Mouse (Mus musculus) MEL (cell line): ENCODE measurements around the gene Endov. TPM values are rescaled to one million over a fixed set of nuclear protein-coding genes. Genes with fewer than 3 reads are reported as not detected.

Source experiments
- DNase-seq: peaks from one replicate; pipeline ENCODE4 v3.0.0; 2011; ENCODE audit warnings: low read depth, low spot score
- H3K27ac ChIP-seq: 2 replicates; pipeline ENCODE4 v1.5.1; 2012; ENCODE audit warnings: low read depth, mild to moderate bottlenecking, control low read depth, low read length, moderate library complexity; ENCODE audit not compliant: control insufficient read depth
- H3K27me3 ChIP-seq, 2 experiments: fragments of 150-350 bp in 1 of 2; sonication (generic) in 1 of 2; 2 replicates each; pipeline ENCODE4 v1.6.1; 2012; ENCODE audit warnings: low read length in 2 of 2, mild to moderate bottlenecking in 2 of 2, improper control_type of control experiment in 1 of 2, moderate library complexity in 1 of 2; ENCODE audit not compliant: insufficient read depth in 2 of 2, control insufficient read depth in 1 of 2
- H3K36me3 ChIP-seq, 2 experiments: 2 replicates each; pipeline ENCODE4 v1.6.1; 2012 to 2014; ENCODE audit warnings: low read length in 2 of 2, improper control_type of control experiment in 1 of 2, inconsistent platforms in 1 of 2, mild to moderate bottlenecking in 1 of 2; ENCODE audit not compliant: insufficient read depth in 2 of 2, control insufficient read depth in 1 of 2
- H3K4me1 ChIP-seq, 2 experiments: fragments of 150-350 bp in 1 of 2; sonication (generic) in 1 of 2; 2 replicates each; pipeline ENCODE4 v1.6.1; 2012; ENCODE audit warnings: low read length in 2 of 2, improper control_type of control experiment in 1 of 2, mild to moderate bottlenecking in 1 of 2; ENCODE audit not compliant: insufficient read depth in 2 of 2, control insufficient read depth in 1 of 2
- H3K4me3 ChIP-seq, 2 experiments: fragments of 150-350 bp in 1 of 2; sonication (generic) in 1 of 2; 2 replicates each; pipeline ENCODE4 v1.5.1; 2012; ENCODE audit warnings: low read depth in 2 of 2, low read length in 2 of 2, mild to moderate bottlenecking in 2 of 2, moderate library complexity in 2 of 2, control low read depth in 1 of 2, improper control_type of control experiment in 1 of 2; ENCODE audit not compliant: control insufficient read depth in 1 of 2, insufficient read depth in 1 of 2
- H3K79me2 ChIP-seq: 2 replicates; pipeline ENCODE4 v1.6.1; 2012; ENCODE audit warnings: mild to moderate bottlenecking, low read length, moderate library complexity; ENCODE audit not compliant: control insufficient read depth, poor library complexity, insufficient read depth
- H3K9ac ChIP-seq: 2 replicates; pipeline ENCODE4 v1.6.1; 2012; ENCODE audit warnings: low read depth, mild to moderate bottlenecking, control low read depth, low read length, moderate library complexity; ENCODE audit not compliant: control insufficient read depth, poor library complexity, severe bottlenecking
- H3K9me3 ChIP-seq: fragments of 150-350 bp; sonication (generic); replicated peaks from 2 replicates; pipeline ENCODE4 v1.6.1; 2012; ENCODE audit warnings: mild to moderate bottlenecking, low read length, improper control_type of control experiment, moderate library complexity; ENCODE audit not compliant: insufficient read depth
- BHLHE40 ChIP-seq: IDR thresholded peaks from 2 replicates; pipeline ENCODE4 v1.6.1; 2012; ENCODE audit warnings: low read depth, mild to moderate bottlenecking, inconsistent platforms, low read length, improper control_type of control experiment, borderline replicate concordance
- CTCF ChIP-seq, 3 experiments: IDR thresholded peaks in 2 of 3; conservative IDR thresholded peaks in 1 of 3; 2 replicates each; pipeline ENCODE4 v1.5.1; 2011 to 2012; ENCODE audit warnings: low read length in 3 of 3, low read depth in 2 of 3, mild to moderate bottlenecking in 2 of 3, improper control_type of control experiment in 1 of 3, inconsistent platforms in 1 of 3, mixed read lengths in 1 of 3, moderate library complexity in 1 of 3; ENCODE audit not compliant: control insufficient read depth in 1 of 3, insufficient read depth in 1 of 3, poor library complexity in 1 of 3, severe bottlenecking in 1 of 3
- ETS1 ChIP-seq: IDR thresholded peaks from 2 replicates; pipeline ENCODE4 v1.6.1; 2012; ENCODE audit warnings: low read depth, mild to moderate bottlenecking, inconsistent platforms, low read length, improper control_type of control experiment, moderate library complexity
- GATA1 ChIP-seq: IDR thresholded peaks from 2 replicates; pipeline ENCODE4 v1.6.1; 2011; ENCODE audit warnings: low read depth, low read length, improper control_type of control experiment
- HCFC1 ChIP-seq: IDR thresholded peaks from 2 replicates; pipeline ENCODE4 v1.6.1; 2012; ENCODE audit warnings: low read depth, mild to moderate bottlenecking, inconsistent platforms, low read length, improper control_type of control experiment, moderate library complexity
- JUND ChIP-seq: IDR thresholded peaks from 2 replicates; pipeline ENCODE4 v1.6.1; 2011; ENCODE audit warnings: low read depth, mild to moderate bottlenecking, improper control_type of control experiment, low read length
- MAFK ChIP-seq: IDR thresholded peaks from 2 replicates; pipeline ENCODE4 v1.6.1; 2011; ENCODE audit warnings: low read depth, mild to moderate bottlenecking, low read length, improper control_type of control experiment, borderline replicate concordance
- MYB ChIP-seq: IDR thresholded peaks from 2 replicates; pipeline ENCODE4 v1.6.1; 2011; ENCODE audit warnings: mild to moderate bottlenecking, low read depth, low read length, improper control_type of control experiment
- NELFE ChIP-seq: IDR thresholded peaks from 2 replicates; pipeline ENCODE4 v1.6.1; 2011; ENCODE audit warnings: low read depth, low read length, improper control_type of control experiment
- NRF1 ChIP-seq: IDR thresholded peaks from 2 replicates; pipeline ENCODE4 v1.6.1; 2014; ENCODE audit warnings: low read depth, mild to moderate bottlenecking, inconsistent platforms, low read length, improper control_type of control experiment, moderate library complexity; ENCODE audit not compliant: poor library complexity, insufficient read depth, severe bottlenecking
- POLR2AphosphoS2 ChIP-seq: IDR thresholded peaks from 2 replicates; pipeline ENCODE4 v1.6.1; 2011; ENCODE audit warnings: low read length, improper control_type of control experiment
- POLR2AphosphoS5 ChIP-seq: IDR thresholded peaks from 2 replicates; pipeline ENCODE4 v1.6.1; 2012; ENCODE audit warnings: low read depth, borderline replicate concordance, mild to moderate bottlenecking, inconsistent platforms, low read length, moderate library complexity, mixed read lengths
- RAD21 ChIP-seq: IDR thresholded peaks from 2 replicates; pipeline ENCODE4 v1.6.1; 2011; ENCODE audit warnings: mild to moderate bottlenecking, low read depth, low read length, improper control_type of control experiment
- RCOR1 ChIP-seq: IDR thresholded peaks from 2 replicates; pipeline ENCODE4 v1.6.1; 2012; ENCODE audit warnings: low read depth, mild to moderate bottlenecking, inconsistent platforms, low read length, improper control_type of control experiment
- SMC3 ChIP-seq: IDR thresholded peaks from 2 replicates; pipeline ENCODE4 v1.6.1; 2011; ENCODE audit warnings: low read depth, low read length, improper control_type of control experiment
- TBP ChIP-seq: IDR thresholded peaks from 2 replicates; pipeline ENCODE4 v1.8.0; 2011; ENCODE audit warnings: low read depth, low read length, improper control_type of control experiment
- TCF12 ChIP-seq: IDR thresholded peaks from 2 replicates; pipeline ENCODE4 v1.6.1; 2014; ENCODE audit warnings: low read depth, mild to moderate bottlenecking, inconsistent platforms, low read length, improper control_type of control experiment, moderate library complexity
- ZKSCAN1 ChIP-seq: IDR thresholded peaks from 2 replicates; pipeline ENCODE4 v1.6.1; 2012; ENCODE audit warnings: low read depth, mild to moderate bottlenecking, inconsistent platforms, low read length, improper control_type of control experiment, moderate library complexity
- ZNF384 ChIP-seq: IDR thresholded peaks from 2 replicates; pipeline ENCODE4 v1.6.1; 2012; ENCODE audit warnings: low read depth, mild to moderate bottlenecking, inconsistent platforms, low read length, improper control_type of control experiment
- polyA plus RNA-seq, 2 experiments: library from polyadenylated mRNA; stranded (reverse) in 1 of 2; unstranded in 1 of 2; fragments of >175 nt in 1 of 2; fragments of >200 nt in 1 of 2; gene quantifications; 2 replicates each; pipeline versions ENCODE4 v1.2.1 to v1.2.4; 2012; ENCODE audit warnings: low replicate concordance in 2 of 2, low read depth in 1 of 2; ENCODE audit not compliant: insufficient read length in 2 of 2, insufficient read depth in 1 of 2, missing spikeins in 1 of 2
- total RNA-seq: library from RNA; depleted of rRNA; stranded (reverse); fragments of 300-350 nt; gene quantifications from 2 replicates; pipeline ENCODE4 v1.2.3, GENCODE M21; 2012

Endov gene
- total and polyA plus RNA-seq, 3 experiments, result 16.8 to 19.5 TPM; not detected in 1

DNA sequence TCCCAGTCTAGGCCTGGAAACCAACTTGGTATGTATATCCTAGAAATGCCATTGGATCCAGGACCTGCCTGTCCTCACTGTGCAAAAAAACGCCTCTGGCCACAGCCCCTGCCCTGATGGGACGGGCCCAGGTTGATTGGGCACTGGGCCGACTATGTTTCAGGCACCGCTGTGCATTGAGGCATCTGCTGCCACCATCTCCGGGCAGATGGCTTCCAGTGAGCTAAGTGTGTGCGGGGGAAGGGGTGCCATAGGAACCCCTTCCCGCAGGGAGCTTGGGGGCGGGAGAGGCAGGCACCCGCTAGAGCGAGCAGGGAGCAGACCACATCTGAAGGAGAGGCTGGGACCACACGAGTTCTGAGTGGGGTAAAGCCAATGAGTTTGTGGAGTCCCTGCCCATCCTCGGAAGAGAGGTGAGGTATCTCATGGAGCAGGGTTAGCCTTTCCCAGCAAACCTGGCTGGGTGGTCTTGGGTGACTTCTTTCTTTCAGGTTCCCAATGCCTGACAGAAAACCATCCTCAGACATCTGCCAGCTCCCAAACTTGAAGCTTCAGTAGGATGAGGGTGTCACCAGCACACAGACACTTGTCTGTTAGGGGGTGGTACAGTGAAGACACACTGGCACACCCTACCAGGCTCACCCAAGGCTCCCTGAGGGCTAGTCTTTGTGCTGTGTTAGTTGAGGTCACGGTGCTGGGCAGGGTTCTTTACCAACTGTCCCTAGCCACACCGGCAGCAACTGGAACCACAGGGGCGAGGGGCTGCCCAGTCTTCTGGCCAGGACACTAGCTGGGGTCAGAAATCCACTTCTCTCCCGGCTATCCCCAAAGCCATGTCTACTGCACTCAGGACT is 24.9 kb downstream of the Endov start:
- Histone ChIP-seq H3K9me3 (no peaks in the 10 kb centered on the region), H3K27ac (no peak overlapping the region), H3K79me2 (no peaks in the 10 kb centered on the region), H3K9ac (no peak overlapping the region), H3K4me3 (no peak overlapping the region), H3K36me3 (no peaks in the 10 kb centered on the region), H3K4me1 (no peaks in the 10 kb centered on the region), H3K27me3 (peaks cover 13 to 14% of the 10 kb centered on the region in 2 experiments)
- no peak for DNase-seq
- TF ChIP-seq HCFC1, result no peak
- TF ChIP-seq ZKSCAN1, result no peak
- TF ChIP-seq BHLHE40, result no peak
- TF ChIP-seq POLR2AphosphoS5, result no peak
- TF ChIP-seq RAD21, result no peak
- TF ChIP-seq MYB, result no peak
- TF ChIP-seq GATA1, result no peak
- TF ChIP-seq ETS1, result no peak
- no peak for TF ChIP-seq CTCF (IDR thresholded peaks at IDR 0.05 in 2 of 3, conservative IDR thresholded peaks at IDR 0.05 in 1 of 3; ENCODE audit: control insufficient read depth in 1 of 3, insufficient read depth in 1 of 3, low read depth in 2 of 3, low read length in 3 of 3, poor library complexity in 1 of 3, severe bottlenecking in 1 of 3)
- no peak for TF ChIP-seq ZNF384
- no peak for TF ChIP-seq NELFE
- no peak for TF ChIP-seq TBP
- no peak for TF ChIP-seq MAFK

GRCm38 (mm10) chr11:119516677-119517361 is 25.7 kb downstream of the Endov start:
- Histone ChIP-seq H3K9me3 (no peaks in the 10 kb centered on the region), H3K36me3 (no peaks in the 10 kb centered on the region), H3K27me3 (peaks cover 14% of the 10 kb centered on the region in 2 experiments), H3K79me2 (no peaks in the 10 kb centered on the region), H3K9ac (no peak overlapping the region), H3K4me3 (no peak overlapping the region), H3K4me1 (no peaks in the 10 kb centered on the region), H3K27ac (no peak overlapping the region)
- no peak for DNase-seq
- TF ChIP-seq RCOR1 (no peak), MAFK (no peak), JUND (no peak), POLR2AphosphoS2 (no peak), SMC3 (no peak), RAD21 (no peak), NRF1 (no peak), TCF12 (no peak), ETS1 (no peak), NELFE (no peak)
